Mouse (Mus musculus) embryonic facial prominence, embryonic 15.5 days (tissue): ENCODE data around the gene Scn2a. TPM values are rescaled to one million over a fixed set of nuclear protein-coding genes. Genes with fewer than 3 reads are reported as not detected.

ENCODE experiments used
- ATAC-seq: fragments of 200-750 bp; cut with Nextera tagmentation; 2 replicates; pipeline ENCODE4 v1.8.0; 2017; ENCODE audit warnings: low read depth, moderate TSS enrichment; ENCODE audit not compliant: insufficient number of reproducible peaks, low FRiP score, low TSS enrichment
- H3K27ac ChIP-seq: fragments of 300-500 bp; sonication (generic); replicated peaks from 2 replicates; pipeline ENCODE4 v1.5.1; 2015; ENCODE audit warnings: mild to moderate bottlenecking, inconsistent platforms
- H3K27me3 ChIP-seq: fragments of 300-500 bp; sonication (generic); 2 replicates; pipeline ENCODE4 v1.6.1; 2015; ENCODE audit warnings: inconsistent platforms
- H3K36me3 ChIP-seq: fragments of 300-500 bp; sonication (generic); 2 replicates; pipeline ENCODE4 v1.6.1; 2015; ENCODE audit warnings: mild to moderate bottlenecking, inconsistent platforms
- H3K4me1 ChIP-seq: fragments of 300-500 bp; sonication (generic); 2 replicates; pipeline ENCODE4 v1.6.1; 2015; ENCODE audit warnings: inconsistent platforms
- H3K4me2 ChIP-seq: fragments of 300-500 bp; sonication (generic); replicated peaks from 2 replicates; pipeline ENCODE4 v1.6.1; 2015; ENCODE audit warnings: mild to moderate bottlenecking, inconsistent platforms
- H3K4me3 ChIP-seq: fragments of 300-500 bp; sonication (generic); replicated peaks from 2 replicates; pipeline ENCODE4 v1.5.1; 2015; ENCODE audit warnings: mild to moderate bottlenecking, inconsistent platforms
- H3K9ac ChIP-seq: fragments of 300-500 bp; sonication (generic); 2 replicates; pipeline ENCODE4 v1.6.1; 2015; ENCODE audit warnings: inconsistent platforms
- H3K9me3 ChIP-seq: fragments of 300-500 bp; sonication (generic); replicated peaks from 2 replicates; pipeline ENCODE4 v1.6.1; 2016; ENCODE audit warnings: inconsistent platforms
- WGBS: fragments of 180-500 bp; shearing (Covaris S2); methylation state at CpG from one replicate; pipeline ENCODE4 v1.1.7; 2015; 5-methylcytosine and 5-hydroxymethylcytosine counted together
- polyA plus RNA-seq: library from polyadenylated mRNA; unstranded; fragments of >200 nt; fragmentation: Nextera tagmentation; extraction: Ambion mirVana; gene quantifications from 2 replicates; pipeline ENCODE4 v1.2.1, GENCODE M21; 2015

Scn2a gene
- polyA plus RNA-seq = 2.7 and 2.9 TPM in 2 replicates

DNA sequence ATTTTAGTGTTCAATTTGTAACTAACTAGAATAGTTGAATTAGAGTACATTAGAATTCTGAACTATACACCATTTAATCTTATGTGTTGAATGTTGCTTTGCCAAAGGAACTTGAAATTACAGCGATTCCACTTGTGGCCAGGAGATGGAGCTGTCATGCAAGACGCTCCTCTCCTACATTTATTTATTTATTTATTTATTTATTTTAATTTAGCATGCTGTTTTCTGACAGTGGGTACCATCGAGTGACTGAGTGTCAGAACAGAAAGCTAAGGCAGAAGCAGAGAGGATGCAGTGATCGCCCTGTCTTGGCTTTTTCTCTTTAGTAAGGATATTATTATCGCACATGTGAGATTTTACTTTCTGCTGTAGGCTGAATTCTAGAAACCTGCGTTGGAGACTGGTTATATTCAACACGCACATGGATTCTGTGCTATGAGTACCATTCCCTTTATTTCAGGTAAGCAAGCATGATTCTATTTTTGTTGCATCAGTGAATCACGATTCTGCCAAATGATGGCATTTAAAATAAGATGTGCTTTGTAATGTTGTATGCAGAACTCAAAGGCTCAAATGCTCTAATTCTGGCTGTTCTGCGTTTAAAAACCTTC lies at the start of gene Scn2a:
TSS of gene Scn2a (plus strand) at position 216 of the 611 bp plus-strand sequence.
- Histone ChIP-seq H3K9me3 (no peaks in the 10 kb centered on the region), H3K27ac (no peak within 1 kb of the TSS), H3K4me1 (no peaks in the 10 kb centered on the region), H3K4me3 (no peak within 1 kb of the TSS), H3K27me3 (no peaks in the 10 kb centered on the region), H3K9ac (no peak within 1 kb of the TSS), H3K36me3 (no peaks in the 10 kb centered on the region), H3K4me2 (no peak within 1 kb of the TSS)
- 53% methylated on average over 9 of the region's 9 CpGs for WGBS
- no peak for ATAC-seq

DNA sequence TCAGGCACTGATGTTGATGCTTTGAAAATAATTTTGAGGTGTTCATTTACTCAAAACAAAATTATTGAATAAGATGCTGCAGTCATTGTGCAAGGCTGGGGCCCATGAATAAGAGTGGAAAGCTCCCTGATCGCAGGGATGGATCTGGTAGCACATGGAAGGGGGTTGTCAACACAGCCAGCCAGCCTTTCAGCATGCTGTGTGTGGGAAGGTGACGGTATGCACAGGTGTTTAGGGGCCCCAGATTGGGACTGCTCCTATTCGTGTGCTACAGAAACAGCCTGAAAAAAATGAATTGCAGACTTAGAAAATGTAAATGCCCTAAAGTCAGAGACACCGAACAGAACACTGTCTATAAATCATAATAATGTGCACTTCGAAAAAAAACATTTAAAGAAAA lies 32.9 kb upstream of the Scn2a start:
- H3K4me2 ChIP-seq = no peak overlapping the region
- H3K9ac ChIP-seq = no peak overlapping the region
- H3K4me3 ChIP-seq = no peak overlapping the region
- H3K27me3 ChIP-seq = no peaks in the 10 kb centered on the region
- no peak for ATAC-seq
- no peaks in the 10 kb centered on the region for H3K4me1 ChIP-seq
- H3K27ac ChIP-seq = no peak overlapping the region
- WGBS = 62% methylated on average over 5 of the region's 5 CpGs
- no peaks in the 10 kb centered on the region for H3K36me3 ChIP-seq
- no peaks in the 10 kb centered on the region for H3K9me3 ChIP-seq

DNA sequence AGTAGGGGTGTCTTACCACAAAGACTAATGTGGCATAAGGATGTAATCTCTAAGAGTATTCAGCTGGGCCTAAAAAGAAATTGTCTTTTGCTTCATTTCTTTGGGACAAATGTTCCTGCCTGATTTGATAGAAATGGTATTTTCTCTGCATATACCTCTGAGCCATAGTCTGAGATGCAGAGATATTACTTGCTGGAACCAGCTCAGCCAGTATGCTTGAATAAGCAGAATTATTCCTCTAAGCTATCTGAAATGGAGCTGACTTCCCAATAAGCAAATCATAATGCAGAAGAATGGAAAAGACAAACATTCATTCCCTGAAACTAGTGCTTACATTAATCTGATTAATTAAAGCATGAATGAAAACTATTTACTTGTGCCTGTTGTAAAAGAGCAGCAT lies 12.8 kb upstream of the Scn2a start:
- no peaks in the 10 kb centered on the region for H3K27me3 ChIP-seq
- H3K4me3 ChIP-seq = no peak overlapping the region
- no peaks in the 10 kb centered on the region for H3K4me1 ChIP-seq
- H3K9me3 ChIP-seq = no peaks in the 10 kb centered on the region
- ATAC-seq = no peak
- no peak overlapping the region for H3K4me2 ChIP-seq
- H3K27ac ChIP-seq = no peak overlapping the region
- no peak overlapping the region for H3K9ac ChIP-seq
- no peaks in the 10 kb centered on the region for H3K36me3 ChIP-seq

DNA sequence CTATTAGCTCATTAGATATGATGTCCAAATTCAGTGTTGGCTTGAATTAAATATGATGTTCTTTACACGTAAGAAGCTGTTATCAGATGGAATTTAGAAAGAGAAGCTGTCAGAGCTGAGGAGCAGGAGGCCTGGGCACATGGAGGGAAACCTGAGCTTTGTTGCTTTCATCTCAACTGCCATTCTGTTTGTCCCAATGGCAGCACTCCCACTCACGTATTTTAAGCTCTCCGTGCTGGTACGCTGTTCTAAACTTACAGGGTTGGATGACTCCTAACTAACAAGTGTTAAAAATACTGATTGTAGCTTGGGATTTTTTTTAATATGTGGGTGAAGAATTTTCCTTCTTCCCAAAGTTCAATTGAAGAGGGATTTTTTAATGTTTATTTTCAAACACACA lies 8.7 kb upstream of the Scn2a start:
- Histone ChIP-seq H3K9ac (no peak overlapping the region), H3K27me3 (no peaks in the 10 kb centered on the region), H3K9me3 (no peaks in the 10 kb centered on the region), H3K4me3 (no peak overlapping the region), H3K4me1 (no peaks in the 10 kb centered on the region), H3K36me3 (no peaks in the 10 kb centered on the region), H3K27ac (no peak overlapping the region), H3K4me2 (no peak overlapping the region)
- 67% methylated on average over 4 of the region's 4 CpGs for WGBS
- no peak for ATAC-seq

DNA sequence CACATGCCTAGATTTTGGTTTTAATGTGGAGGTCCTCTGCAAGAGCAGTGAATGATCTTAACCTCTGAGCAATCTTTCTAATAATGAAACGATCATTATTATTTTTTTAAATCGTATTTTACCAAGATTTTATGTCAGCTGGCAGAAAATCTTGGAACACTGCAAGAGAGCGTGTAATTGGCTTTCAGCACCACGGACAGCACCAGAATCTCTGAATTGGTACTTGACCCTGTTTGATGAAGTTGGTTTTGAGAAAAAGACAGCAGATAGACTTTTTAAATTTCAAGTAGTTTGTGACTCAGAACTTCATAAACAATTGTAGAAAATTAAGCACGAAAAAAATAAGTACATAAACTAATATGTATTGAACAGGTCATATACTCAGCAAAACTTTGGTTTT lies 790 bp upstream of the Scn2a start:
- no peaks in the 10 kb centered on the region for H3K4me1 ChIP-seq
- no peak for ATAC-seq
- H3K9me3 ChIP-seq = no peaks in the 10 kb centered on the region
- no peak overlapping the region for H3K27ac ChIP-seq
- no peaks in the 10 kb centered on the region for H3K27me3 ChIP-seq
- no peak overlapping the region for H3K4me3 ChIP-seq
- no peak overlapping the region for H3K4me2 ChIP-seq
- H3K9ac ChIP-seq = no peak overlapping the region
- WGBS = 17% methylated on average over 5 of the region's 5 CpGs
- H3K36me3 ChIP-seq = no peaks in the 10 kb centered on the region

DNA sequence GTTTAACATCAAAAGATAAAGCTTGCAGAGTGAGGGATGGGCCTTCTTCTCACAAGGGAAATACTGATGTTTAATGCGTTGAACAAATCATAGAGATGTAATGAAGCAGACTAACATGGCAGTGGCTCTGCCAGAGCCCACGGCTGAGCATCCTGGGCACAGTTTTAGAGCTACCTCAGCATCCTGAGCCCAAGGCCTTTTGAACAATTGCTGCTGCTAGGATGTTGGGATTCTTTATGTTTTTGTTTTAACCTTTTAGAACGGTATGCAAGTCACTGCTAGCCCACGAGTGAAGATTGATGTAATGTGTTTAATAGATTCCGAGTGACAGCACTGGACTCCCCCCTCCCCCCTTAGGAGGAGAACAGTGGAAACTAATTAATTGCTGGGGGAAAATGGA lies 683 bp downstream of the Scn2a start:
- Histone ChIP-seq H3K4me2 (no peak overlapping the region), H3K9me3 (no peaks in the 10 kb centered on the region), H3K4me1 (no peaks in the 10 kb centered on the region), H3K36me3 (no peaks in the 10 kb centered on the region), H3K9ac (no peak overlapping the region), H3K27me3 (no peaks in the 10 kb centered on the region), H3K4me3 (no peak overlapping the region), H3K27ac (no peak overlapping the region)
- WGBS = 46% methylated on average over 5 of the region's 5 CpGs
- no peak for ATAC-seq

DNA sequence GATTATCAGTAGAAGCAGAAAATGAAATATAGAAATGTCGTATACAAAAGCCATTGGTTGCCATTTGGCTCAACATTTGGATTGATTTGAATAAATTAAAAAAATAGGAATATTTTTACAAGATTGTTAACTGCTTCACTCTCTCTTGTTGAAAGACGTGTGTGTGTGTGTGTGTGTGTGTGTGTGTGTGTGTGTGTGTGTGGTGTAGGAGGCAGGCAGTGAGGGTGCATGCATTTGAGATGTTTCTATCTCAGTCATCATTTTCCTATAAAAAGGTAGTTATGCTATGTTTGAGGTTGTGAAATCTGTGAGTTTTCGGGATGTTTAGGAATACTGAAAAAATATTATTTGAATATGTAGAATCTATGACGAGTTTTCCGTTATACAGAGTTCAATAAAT lies 1.3 kb downstream of the Scn2a start:
- no peak for ATAC-seq
- Histone ChIP-seq H3K4me2 (no peak overlapping the region), H3K9ac (no peak overlapping the region), H3K4me1 (no peaks in the 10 kb centered on the region), H3K4me3 (no peak overlapping the region), H3K27ac (no peak overlapping the region), H3K36me3 (no peaks in the 10 kb centered on the region), H3K9me3 (no peaks in the 10 kb centered on the region), H3K27me3 (no peaks in the 10 kb centered on the region)
- 81% methylated on average over 5 of the region's 5 CpGs for WGBS

DNA sequence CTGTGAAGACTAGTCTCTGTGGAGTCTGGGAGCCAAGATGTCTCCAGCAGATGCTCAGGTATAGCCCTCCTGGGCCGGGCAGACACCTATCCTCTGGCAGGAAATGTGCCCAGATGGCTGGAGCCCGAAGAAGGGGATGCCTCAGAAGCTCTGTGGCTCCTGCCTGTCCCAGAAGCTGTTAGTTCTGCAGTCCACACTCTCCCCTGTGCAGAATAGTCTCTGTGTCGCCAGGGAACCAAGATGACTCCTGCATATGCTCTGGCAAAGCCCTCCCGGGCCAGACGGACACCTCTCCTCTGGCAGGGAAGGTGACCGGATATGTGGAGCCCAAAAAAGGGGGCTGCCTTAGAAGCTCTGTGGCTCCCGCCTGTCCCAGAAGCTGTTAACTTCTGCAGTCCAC lies 32.1 kb downstream of the Scn2a start:
- Histone ChIP-seq H3K27me3 (no peaks in the 10 kb centered on the region), H3K4me2 (no peak overlapping the region), H3K27ac (no peak overlapping the region), H3K4me3 (no peak overlapping the region), H3K9ac (no peak overlapping the region), H3K36me3 (no peaks in the 10 kb centered on the region), H3K4me1 (no peaks in the 10 kb centered on the region), H3K9me3 (no peaks in the 10 kb centered on the region)
- whole genome bisulfite sequencing = 85% methylated on average over 7 of the region's 7 CpGs
- ATAC-seq = no peak

DNA sequence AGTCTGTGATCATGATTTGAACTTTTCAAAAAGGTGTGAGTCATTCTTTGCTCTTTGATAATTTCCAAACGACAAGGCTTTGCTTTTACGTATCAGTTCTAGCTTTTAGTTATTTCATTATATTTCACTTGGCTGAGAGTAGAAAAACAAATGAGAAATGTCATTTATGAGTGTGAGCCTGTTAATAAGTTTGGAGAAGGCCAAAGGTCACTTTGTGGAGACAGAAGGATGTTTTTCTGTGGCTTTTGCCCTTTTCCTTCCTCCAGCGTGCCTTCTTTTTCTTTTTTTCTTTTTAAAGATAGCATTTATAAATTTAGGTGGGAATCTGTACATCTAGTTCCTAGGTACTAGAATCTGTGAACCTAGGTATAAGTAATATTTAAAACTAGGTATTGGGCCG lies 36.5 kb downstream of the Scn2a start:
- Histone ChIP-seq H3K27me3 (no peaks in the 10 kb centered on the region), H3K4me3 (no peak overlapping the region), H3K4me1 (no peaks in the 10 kb centered on the region), H3K4me2 (no peak overlapping the region), H3K9me3 (no peaks in the 10 kb centered on the region), H3K27ac (no peak overlapping the region), H3K36me3 (no peaks in the 10 kb centered on the region), H3K9ac (no peak overlapping the region)
- WGBS = 73% methylated on average over 4 of the region's 4 CpGs
- ATAC-seq = no peak

DNA sequence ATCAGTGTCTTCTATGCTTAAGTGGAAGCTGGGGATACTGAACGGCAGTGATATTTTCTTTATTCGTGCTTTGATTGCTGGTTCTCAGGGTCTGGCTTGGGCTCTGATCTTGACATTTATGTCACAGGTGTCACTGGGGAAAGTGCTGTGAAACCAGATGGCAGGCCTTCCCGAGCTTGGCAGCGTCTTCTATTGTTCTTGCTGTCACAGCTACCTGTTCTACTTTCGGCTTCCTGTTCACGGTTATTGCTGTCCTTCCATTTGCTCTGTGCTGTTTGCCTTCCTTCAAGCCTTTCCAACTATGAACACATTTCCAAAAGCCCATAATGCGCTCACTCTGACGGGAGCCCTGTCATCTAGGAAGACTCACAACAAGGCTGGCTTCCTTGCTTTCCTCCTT lies 37.9 kb downstream of the Scn2a start:
- 79% methylated on average over 8 of the region's 8 CpGs for WGBS
- no peak for ATAC-seq
- Histone ChIP-seq H3K27ac (no peak overlapping the region), H3K4me1 (no peaks in the 10 kb centered on the region), H3K9me3 (no peaks in the 10 kb centered on the region), H3K9ac (no peak overlapping the region), H3K36me3 (no peaks in the 10 kb centered on the region), H3K4me2 (no peak overlapping the region), H3K4me3 (no peak overlapping the region), H3K27me3 (no peaks in the 10 kb centered on the region)

DNA sequence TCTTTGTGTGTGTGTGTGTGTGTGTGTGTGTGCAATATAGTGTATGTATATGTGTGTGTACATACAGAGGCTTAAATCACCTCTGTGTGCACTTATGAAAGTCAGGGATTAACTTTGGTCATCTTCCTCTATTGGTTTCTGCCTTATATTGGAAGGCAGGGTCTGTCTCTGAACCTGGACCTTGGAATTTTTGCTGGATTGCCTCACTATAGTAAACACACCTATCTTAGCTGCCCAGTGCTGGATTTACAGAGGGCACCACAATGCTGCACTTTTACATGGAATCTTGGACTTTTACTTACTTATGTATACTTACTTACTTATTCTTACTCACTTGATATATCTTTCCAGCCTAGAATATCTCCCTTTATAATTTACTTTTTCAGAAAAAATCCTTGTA lies 43.3 kb downstream of the Scn2a start:
- Histone ChIP-seq H3K36me3 (no peaks in the 10 kb centered on the region), H3K4me2 (no peak overlapping the region), H3K9me3 (no peaks in the 10 kb centered on the region), H3K9ac (no peak overlapping the region), H3K27me3 (no peaks in the 10 kb centered on the region; the same call in 1 of the 2 replicates), H3K4me1 (0 out of 2 replicates have a peak, but pooled peaks cover 3% of the 10 kb centered on the region), H3K4me3 (no peak overlapping the region), H3K27ac (no peak overlapping the region)
- no peak for ATAC-seq

DNA sequence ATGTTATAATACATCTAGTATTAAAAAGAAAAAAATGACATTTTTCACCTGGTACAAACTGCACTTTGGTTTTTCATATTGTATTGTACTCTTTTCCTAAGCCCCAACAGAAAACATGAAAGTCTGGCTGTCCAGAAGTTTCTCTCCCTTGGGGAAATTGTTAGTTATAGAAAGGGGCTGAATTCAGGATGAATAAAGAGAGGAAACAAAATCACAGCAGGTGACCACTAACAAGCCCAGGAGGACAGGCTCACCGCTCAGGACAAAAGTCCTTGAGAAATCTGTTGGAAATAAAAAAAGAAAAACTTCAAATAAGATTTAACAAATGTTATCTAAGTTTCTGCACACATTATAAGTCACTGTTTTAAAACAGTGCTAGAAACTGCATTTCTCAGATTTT lies 43.9 kb downstream of the Scn2a start:
- H3K4me2 ChIP-seq = no peak overlapping the region
- H3K4me3 ChIP-seq = no peak overlapping the region
- H3K9ac ChIP-seq = no peak overlapping the region
- no peak overlapping the region for H3K27ac ChIP-seq
- H3K4me1 ChIP-seq = 0 out of 2 replicates have a peak, but pooled peaks cover 4% of the 10 kb centered on the region
- no peaks in the 10 kb centered on the region for H3K36me3 ChIP-seq
- no peak for ATAC-seq
- no peaks in the 10 kb centered on the region for H3K9me3 ChIP-seq
- no peaks in the 10 kb centered on the region; the same call in 1 of the 2 replicates for H3K27me3 ChIP-seq
- 48% methylated on average over 1 of the region's 1 CpGs for WGBS
